Mouse (Mus musculus) ES-E14 (cell line): Measurements from ENCODE around the gene Cdc40. TPM values are rescaled to one million over a fixed set of nuclear protein-coding genes. Genes with fewer than 3 reads are reported as not detected.

Experiments
- DNase-seq: peaks from one replicate; pipeline ENCODE4 v3.0.0-alpha.2; 2013; ENCODE audit warnings: low read depth, low spot score
- H3K27ac ChIP-seq: 2 replicates; pipeline ENCODE4 v1.5.1; 2012; ENCODE audit warnings: low read depth, mild to moderate bottlenecking, low read length, moderate library complexity, mixed read lengths; ENCODE audit not compliant: poor library complexity, insufficient read depth, severe bottlenecking
- H3K36me3 ChIP-seq: 2 replicates; pipeline ENCODE4 v1.6.1; 2012; ENCODE audit warnings: mild to moderate bottlenecking, low read length, moderate library complexity, mixed read lengths; ENCODE audit not compliant: control insufficient read depth, poor library complexity, insufficient read depth, severe bottlenecking
- H3K4me1 ChIP-seq, 2 experiments: fragments of 150-350 bp in 1 of 2; sonication (generic) in 1 of 2; 2 replicates each; pipeline ENCODE4 v1.6.1; 2012; ENCODE audit warnings: low read length in 2 of 2, mild to moderate bottlenecking in 1 of 2, mixed read lengths in 1 of 2; ENCODE audit not compliant: control insufficient read depth in 2 of 2, insufficient read depth in 2 of 2, poor library complexity in 1 of 2
- H3K4me3 ChIP-seq, 2 experiments: fragments of 150-350 bp in 1 of 2; sonication (generic) in 1 of 2; 2 replicates each; pipeline ENCODE4 v1.5.1; 2012; ENCODE audit warnings: low read length in 2 of 2, low read depth in 1 of 2, mild to moderate bottlenecking in 1 of 2, mixed read lengths in 1 of 2; ENCODE audit not compliant: insufficient read depth in 1 of 2, poor library complexity in 1 of 2, severe bottlenecking in 1 of 2
- H3K9ac ChIP-seq: 2 replicates; pipeline ENCODE4 v1.6.1; 2012; ENCODE audit warnings: low read depth, mild to moderate bottlenecking, low read length, mixed read lengths; ENCODE audit not compliant: poor library complexity, insufficient read depth, severe bottlenecking
- H3K9me3 ChIP-seq: fragments of 150-350 bp; sonication (generic); 2 replicates; pipeline ENCODE4 v1.6.1; 2012; ENCODE audit warnings: low read depth, mild to moderate bottlenecking, low read length; ENCODE audit not compliant: control insufficient read depth, insufficient read depth
- CHD2 ChIP-seq: IDR thresholded peaks from 2 replicates; pipeline ENCODE4 v1.6.1; 2014; ENCODE audit warnings: mild to moderate bottlenecking, low read depth, low read length, inconsistent platforms
- HCFC1 ChIP-seq: IDR thresholded peaks from 2 replicates; pipeline ENCODE4 v1.6.1; 2012; ENCODE audit warnings: low read length, inconsistent platforms, borderline replicate concordance; ENCODE audit not compliant: insufficient read depth
- MAFK ChIP-seq: IDR thresholded peaks from 2 replicates; pipeline ENCODE4 v1.6.1; 2014; ENCODE audit warnings: mild to moderate bottlenecking, low read depth, low read length, inconsistent platforms; ENCODE audit not compliant: insufficient read depth
- ZC3H11A ChIP-seq: IDR thresholded peaks from 2 replicates; pipeline ENCODE4 v1.6.1; 2012; ENCODE audit warnings: low read depth, mild to moderate bottlenecking, inconsistent platforms, low read length, borderline replicate concordance
- ZNF384 ChIP-seq: IDR thresholded peaks from 2 replicates; pipeline ENCODE4 v1.6.1; 2012; ENCODE audit warnings: low read depth, low read length, inconsistent platforms
- in situ Hi-C, 2 experiments: fragments of 600-800 bp; cut with MboI; formaldehyde crosslinking; loops; one replicate each; pipeline ENCODE4 v1.15.1; 2025; ENCODE audit warnings: low sequenced_read_pairs in 2 of 2, inconsistent platforms in 1 of 2; ENCODE audit not compliant: unreplicated experiment in 2 of 2
- total RNA-seq: library from RNA; depleted of rRNA; stranded (reverse); fragments of 300-350 nt; gene quantifications from 2 replicates; pipeline ENCODE4 v1.2.3, GENCODE M21; 2012; rRNA removed

Cdc40 gene
- total RNA-seq, 1 experiment = 13.0 TPM

GRCm38 (mm10) chr10:40790406-40790805 is 92.7 kb downstream of the Cdc40 start:
- Histone ChIP-seq H3K4me3 (no peak overlapping the region), H3K4me1 (no peaks in the 10 kb centered on the region), H3K27ac (no peak overlapping the region), H3K36me3 (no peaks in the 10 kb centered on the region), H3K9ac (no peak overlapping the region), H3K9me3 (no peaks in the 10 kb centered on the region)
- DNase-seq = no peak
- TF ChIP-seq ZNF384 (no peak), ZC3H11A (no peak), CHD2 (no peak), HCFC1 (no peak), MAFK (no peak)
- in situ Hi-C loops = no loop called here

Other genes with a start within 250 kb of the Cdc40 start
- 0.40 TPM in 1 of 2 replicates, not detected in the other for gene Mettl24, start 200.0 kb downstream of the Cdc40 start, total RNA-seq
- gene Wasf1, start 164 bp upstream of the Cdc40 start, total RNA-seq = 4.9 and 5.2 TPM in 2 replicates
- gene Gpr6, start 189.0 kb upstream of the Cdc40 start, total RNA-seq = not detected in 2 replicates